Mouse (Mus musculus) cerebellum, postnatal 4 days (tissue): ENCODE data around the gene Kctd6.
A peak's percentile ranks its signal among the peaks of the same experiment; 100 is the strongest.

Source experiments
- DNase-seq, 2 experiments: peaks; one replicate each; pipeline ENCODE4 v3.0.0; 2022; ENCODE audit warnings: low spot score in 2 of 2, mixed read lengths in 1 of 2

The Kctd6 gene

DNA sequence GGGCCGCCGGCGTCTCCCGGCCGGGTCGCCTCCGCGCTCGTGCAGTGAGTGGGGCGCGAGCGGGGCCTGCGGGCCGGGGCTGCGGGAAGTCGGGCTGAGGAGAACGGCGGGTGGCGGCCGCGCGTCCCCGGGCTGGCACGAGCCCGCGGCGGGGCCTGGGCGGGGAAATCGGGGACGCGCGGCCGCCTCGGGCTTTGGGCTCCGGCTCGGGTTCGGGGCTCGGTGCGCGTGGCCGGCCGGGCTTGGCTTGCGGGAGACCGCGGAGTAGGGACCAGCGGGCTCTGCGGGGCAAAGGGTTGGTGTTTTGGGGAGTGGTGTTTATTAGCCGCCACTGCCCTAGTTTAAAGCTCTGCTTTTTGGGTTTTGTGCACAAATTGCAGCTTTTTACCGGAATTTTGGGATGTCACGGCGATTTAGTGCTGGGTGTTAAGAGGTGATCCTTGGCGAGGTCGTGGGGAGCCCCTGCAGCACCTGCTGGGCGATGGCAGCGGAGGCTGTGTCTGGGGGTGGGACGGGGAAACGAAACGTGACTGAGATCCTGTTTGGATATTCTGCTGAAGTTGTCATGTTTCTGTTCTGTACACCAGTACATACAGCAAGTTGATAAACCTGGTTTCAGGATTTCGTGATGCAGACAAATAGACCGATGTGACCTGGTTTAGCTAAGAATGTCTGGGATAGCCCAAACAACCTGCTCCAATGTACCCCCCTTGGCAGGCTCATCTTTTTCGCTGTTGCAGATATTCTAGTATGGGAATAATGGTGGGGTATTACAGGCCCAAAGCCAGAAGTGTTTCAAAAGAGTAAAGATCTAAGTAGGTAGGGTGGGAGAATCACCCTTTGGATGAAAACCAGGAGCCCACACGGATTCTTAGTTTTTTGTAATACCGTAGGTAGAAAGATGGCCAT lies 613 bp downstream of the Kctd6 start:
- peak; percentile 66 to 78 for DNase-seq

DNA sequence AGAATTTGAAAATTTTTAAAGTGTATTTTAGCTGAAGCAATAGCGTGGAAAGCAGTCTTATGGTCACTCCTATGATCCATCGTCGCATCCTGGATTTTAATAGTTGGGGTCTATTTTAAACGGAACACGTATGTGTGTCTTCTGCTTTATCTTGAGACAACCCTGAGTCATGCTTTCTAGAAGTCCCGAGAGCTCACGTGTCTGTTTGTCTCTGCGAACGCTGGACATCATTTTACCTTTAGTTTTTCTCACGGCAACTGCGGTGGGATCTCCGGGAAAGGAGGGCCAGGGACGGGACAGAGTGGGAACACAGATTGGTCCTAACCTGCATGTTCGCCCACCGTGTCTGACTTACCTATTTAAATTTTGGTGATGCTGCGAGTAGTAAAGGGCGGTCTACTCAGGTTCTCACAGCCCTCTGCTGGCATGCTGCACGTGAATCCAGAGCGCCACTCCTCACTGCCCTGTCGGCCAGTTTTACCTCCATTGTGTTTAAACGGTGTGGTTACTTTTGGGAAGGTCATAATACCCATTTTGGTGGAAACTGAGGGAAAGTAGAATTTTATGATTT lies 1.4 kb downstream of the Kctd6 start:
- DNase-seq: no peak

- DNase-seq: no peak
Measured at GRCm38 (mm10) chr14:8216100-8216499, 2.2 kb downstream of the Kctd6 start.

GRCm38 (mm10) chr14:8218238-8218637 lies 4.3 kb downstream of the Kctd6 start:
- peak in 1 of 2 experiments; percentile 12 for DNase-seq

DNA sequence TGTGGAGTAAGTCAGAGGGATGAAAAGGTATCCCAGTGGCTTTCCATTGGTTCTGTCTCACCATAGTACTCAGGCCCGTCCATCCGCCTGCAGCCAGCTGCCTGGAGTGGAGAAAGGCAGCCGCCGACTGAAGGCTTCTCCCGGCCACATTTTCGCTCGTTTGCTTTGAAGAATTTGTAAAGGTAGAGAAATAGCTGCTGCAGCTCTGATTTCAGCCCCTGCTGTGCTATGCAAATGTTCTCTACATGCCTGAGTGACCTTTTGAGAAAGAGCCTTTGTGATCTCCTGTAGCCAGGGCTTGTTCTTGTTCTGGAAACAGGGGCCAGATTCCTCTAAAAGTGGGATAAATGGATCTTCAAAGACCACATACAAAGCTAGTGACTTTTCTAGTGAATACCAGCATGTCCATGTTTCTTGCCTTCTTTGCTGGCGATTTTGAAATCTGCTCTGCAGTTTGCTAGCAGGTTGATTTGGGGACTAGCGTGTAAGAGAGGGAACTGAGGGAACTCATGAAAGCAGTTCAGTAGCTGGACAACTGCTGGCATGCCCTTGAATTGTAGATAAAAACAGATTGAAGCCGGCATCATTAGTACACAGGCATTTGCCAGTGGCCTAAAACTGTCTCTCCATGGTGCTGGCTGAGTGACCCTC lies 4.9 kb downstream of the Kctd6 start:
- peak in 1 of 2 experiments; percentile 14 for DNase-seq

DNA sequence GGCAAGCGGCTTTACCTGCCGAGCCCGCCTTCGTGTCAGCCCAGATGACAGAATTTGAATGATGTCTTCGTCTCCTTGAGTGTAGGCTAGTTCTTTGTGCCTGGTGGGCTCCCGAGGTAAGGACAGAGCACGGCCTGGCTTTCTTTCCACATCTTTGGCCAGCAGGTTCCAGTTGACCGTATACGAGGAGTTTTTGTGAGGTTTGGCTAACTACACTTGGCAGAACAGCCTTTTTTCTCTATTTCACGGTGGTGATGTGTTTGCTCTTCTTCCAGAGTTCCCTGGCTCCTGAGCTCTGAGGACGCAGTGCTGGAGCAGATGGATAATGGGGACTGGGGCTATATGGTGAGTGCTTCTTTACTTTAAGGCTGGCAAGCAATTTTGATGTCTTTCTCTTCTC lies 5.9 kb downstream of the Kctd6 start:
- no peak for DNase-seq

DNA sequence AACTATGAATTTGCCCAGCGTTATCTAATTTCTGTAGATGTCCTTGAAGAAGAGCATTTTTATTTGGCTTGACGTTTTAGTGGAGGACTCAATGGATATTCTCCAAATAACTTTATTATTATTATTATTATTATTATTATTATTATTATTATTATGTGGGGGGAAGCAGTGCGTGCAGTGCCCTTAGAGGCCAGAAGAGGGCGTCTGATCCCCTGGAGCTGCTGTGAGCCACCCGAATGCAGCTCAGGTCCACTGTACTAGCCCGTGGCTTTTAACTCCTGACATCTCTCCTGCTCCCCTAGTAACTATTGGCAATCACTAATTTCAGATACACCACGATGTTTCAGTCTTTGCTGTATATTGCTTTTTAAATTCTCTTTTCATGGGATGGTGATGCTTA lies 6.4 kb downstream of the Kctd6 start:
- DNase-seq: peak in 1 of 2 experiments; percentile 21

- DNase-seq: no peak
Measured at GRCm38 (mm10) chr14:8220912-8221311, 7.0 kb downstream of the Kctd6 start.

DNA sequence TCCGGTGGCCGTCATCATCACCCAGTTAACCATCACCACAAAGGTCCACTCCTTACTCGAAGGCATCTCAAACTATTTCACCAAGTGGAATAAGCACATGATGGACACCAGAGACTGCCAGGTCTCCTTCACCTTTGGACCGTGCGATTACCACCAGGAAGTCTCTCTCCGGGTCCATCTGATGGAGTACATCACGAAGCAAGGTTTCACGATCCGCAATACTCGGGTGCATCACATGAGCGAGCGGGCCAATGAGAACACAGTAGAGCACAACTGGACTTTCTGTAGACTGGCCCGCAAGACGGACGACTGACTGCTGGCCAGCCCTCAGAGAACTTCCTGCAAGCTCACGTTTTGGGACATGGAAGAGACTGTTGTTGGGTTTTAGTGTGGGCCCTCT lies 8.6 kb downstream of the Kctd6 start:
- no peak for DNase-seq

- DNase-seq: no peak
Measured at GRCm38 (mm10) chr14:8223506-8224293, 9.8 kb downstream of the Kctd6 start.

DNA sequence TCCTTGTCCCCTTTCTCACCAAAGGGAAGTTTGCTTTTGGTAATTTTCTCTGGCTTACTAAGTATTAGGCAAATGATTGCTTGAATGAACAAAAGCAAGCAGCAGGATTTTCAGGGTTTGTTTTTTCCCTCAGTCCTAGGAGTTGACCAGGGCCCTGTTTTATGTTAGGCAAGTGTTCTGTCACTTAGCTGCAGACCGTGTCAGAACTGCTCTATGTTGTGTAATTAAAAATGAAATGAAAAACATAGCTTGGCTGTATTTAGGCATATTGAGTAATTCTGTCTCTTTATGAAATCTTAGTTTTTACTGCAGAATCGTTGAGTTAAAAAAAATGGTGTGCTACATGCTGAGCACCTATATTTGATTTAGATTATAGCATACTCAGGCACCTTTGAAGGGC lies 10.9 kb downstream of the Kctd6 start:
- DNase-seq: no peak

DNA sequence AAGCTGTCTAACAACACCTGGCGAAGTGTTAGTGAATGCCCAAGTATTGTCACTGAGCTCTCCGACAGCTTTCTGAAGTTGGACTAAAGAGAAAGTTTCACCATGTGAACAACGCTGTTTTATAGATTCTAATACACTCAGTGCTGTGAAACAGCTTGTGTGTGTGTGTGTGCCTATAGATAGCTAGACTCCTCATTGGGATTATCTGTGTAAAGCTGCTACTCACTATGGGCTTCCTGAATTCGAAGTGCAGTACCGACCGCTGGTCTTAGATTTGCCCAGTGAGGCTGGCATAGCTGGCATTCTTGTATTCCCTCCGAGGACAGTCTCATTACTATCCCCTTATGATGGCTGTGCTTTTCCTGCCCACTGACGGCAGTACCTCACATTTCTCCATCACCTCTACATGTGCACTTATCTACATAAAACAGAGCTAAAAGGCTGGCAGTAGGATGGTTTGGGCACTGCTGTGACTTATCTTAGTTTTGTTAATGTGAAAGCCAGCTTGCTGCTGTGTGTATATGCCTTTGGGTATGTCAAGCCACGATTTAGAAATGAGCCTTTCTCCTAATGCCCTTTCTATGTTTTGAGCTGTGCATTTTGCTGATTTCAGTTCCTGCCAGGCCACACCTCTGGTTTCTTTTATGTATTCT lies 15.6 kb downstream of the Kctd6 start:
- DNase-seq: no peak

DNA sequence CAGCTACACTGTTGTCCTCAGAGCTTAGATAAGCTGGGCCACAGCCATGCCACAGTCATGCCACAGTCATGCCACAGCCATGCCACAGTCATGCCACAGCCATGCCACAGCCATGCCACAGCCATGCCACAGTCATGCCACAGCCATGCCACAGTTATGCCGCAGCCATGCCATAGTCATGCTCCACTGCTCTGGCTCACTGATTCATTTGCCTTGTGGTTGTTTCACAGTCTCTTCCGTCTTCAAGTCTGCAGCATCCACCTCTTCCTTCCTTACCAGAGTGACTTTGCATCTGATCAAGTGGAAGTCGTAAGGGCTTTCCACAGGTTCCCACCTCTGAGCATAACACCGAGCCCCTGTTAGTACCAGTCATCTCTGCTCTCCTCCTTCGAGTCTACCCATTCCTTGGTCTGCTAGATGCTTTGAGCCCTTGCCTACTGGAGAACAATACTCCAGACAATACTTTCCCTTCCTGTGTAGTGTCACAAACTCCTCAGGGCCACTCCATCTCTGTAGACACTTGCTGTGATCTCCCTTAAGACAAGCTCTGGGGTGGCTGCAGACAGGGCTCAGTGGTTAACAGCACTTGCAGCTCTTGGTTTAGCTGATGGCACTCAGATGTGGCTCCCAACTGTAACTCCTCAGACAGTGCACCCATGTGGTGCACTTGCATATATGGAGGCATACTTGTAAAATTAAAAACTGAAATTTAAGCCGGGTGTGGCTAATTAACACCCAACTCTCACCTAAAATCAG lies 18.4 kb downstream of the Kctd6 start:
- DNase-seq: no peak

GRCm38 (mm10) chr14:8233252-8233651 lies 19.3 kb downstream of the Kctd6 start:
- no peak for DNase-seq

DNA sequence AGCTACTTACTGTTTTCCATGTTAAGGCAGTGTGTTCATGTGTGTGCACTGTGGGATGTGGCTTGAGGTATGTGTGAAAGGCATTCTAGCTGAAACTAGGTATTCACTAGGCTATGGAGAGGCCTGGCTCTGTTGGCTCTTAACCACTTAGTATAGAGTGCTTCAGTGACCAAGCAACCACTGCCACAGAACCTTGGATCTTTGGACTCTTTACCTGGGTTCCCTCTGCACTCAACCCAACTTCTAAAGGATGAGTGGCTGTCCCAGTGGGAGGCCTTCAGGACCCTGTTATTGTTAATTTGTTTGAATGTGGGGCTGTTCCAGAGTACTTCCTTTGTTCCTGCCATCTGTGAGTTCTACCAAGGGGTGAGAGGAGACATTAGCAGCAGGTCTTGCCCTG lies 27.9 kb downstream of the Kctd6 start:
- DNase-seq: no peak

- DNase-seq: peak in 1 of 2 experiments; percentile 41
Measured at GRCm38 (mm10) chr14:8242388-8242920, 28.5 kb downstream of the Kctd6 start.

DNA sequence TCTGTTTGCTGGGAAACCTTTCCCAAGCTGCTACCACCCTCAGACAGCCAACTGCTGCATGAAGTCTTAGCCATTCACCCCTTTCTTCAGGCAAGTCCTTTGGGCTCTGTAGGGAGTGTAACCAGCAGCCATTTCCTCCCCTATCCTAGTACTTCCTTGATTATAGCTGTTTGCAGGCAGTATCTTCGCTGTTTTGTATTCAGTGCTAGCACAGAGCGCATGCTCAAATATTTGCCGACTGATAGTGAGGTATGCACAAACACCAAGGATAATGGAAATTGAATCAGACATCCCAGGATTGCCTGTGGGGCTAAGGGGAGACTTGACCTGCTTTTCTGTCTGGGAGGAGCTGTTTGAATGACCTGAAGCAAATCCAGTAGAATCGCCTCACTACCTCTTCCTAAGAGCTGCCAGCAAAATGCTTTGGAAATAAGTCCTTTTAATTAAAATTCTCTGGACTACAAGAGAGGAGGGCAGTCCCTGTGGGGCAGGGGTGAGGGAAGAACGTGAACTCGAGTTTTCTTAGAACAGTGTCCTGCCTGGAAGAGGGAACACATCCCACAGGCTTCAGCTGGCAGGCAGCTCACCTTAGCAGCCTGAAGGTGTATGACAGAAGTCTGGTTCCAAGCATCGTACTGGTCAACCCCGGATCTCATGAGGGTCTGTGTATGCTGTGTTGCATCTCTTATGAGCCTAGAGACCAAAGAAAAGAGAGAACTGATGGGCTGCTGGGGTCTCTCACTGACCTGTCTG lies 29.4 kb downstream of the Kctd6 start:
- no peak for DNase-seq

- no peak for DNase-seq
Measured at GRCm38 (mm10) chr14:8244211-8244611, 30.3 kb downstream of the Kctd6 start.

DNA sequence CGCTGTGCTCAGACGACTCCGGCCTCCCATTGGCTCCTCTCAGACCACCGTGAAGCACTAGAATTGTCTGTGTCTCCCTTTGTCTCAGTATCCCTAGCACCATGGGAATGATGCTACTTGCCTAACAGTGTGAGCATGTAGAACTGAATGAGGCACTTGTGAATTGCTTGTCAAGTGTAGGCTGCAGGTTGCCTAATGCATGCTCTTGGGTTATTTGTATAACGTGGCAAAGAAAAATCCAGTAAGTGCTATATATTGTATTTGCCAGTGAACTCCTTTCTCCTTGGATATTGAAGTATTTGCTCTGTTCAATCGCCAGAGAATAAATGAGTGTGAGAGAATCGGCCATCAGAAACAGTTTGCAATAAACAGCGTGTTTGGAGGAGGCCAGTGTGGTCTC lies 32.9 kb downstream of the Kctd6 start:
- no peak for DNase-seq

DNA sequence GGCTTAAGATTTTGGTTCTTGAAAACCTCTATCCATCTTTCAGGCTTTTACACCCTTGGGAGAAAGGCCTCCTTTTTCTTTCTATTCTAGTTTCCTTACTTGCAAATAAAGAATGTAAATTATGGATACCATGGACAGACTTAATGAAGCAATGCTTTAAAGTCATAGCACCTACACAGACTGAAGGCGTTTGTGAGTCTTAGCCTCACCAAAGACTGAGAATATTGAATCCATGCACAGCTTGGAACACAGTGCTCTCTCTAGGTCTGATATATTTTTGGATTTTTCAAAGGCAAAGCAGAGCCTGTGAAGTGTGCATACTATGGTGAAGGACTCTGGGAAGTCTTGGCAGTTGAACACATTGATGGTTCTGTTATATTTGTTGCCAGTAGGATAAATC lies 35.3 kb downstream of the Kctd6 start:
- no peak for DNase-seq
